ENCODE assay signal across 8 mouse cellular contexts in genomic region chrX:73639901-73640469, GRCm38 (mm10). TPM values are rescaled to one million over a fixed set of nuclear protein-coding genes. Genes with fewer than 3 reads are reported as not detected.
DNase-seq lines count a peak whose midpoint lies in the region; ATAC-seq and TF ChIP-seq lines count a peak whose summit lies in the region.

No protein-coding gene starts in this region.

- 4% methylated on average over 36 of the region's 41 CpGs for WGBS in thymus, adult 2 months

- intact Hi-C loops in gastrocnemius, adult 2 months (cut with DNase I) = no loop called here

- no peaks in the 10 kb centered on the region for H3K9me3 ChIP-seq in ES-E14 (ENCODE audit: control insufficient read depth, insufficient read depth, low read depth, low read length)

- peak overlapping the region; percentile 61 for H3K4me3 ChIP-seq in gastrocnemius, adult 2 months
- H3K4me3 ChIP-seq in ES-E14 (ENCODE audit: insufficient read depth in 1 of 2, low read depth in 1 of 2, low read length in 2 of 2, poor library complexity in 1 of 2, severe bottlenecking in 1 of 2) = peak overlapping the region; percentile 74
- no peak overlapping the region for H3K4me3 ChIP-seq in thymus, adult 2 months (ENCODE audit: control insufficient read depth, insufficient read depth, low read length)

- no peak for DNase-seq in gastrocnemius, adult 2 months
- DNase-seq in gastrocnemius, adult 8-10 months (ENCODE audit: low spot score in 2 of 2) = no peak
- DNase-seq in ES-E14 (ENCODE audit: low read depth, low spot score) = no peak
- DNase-seq in mesoderm, embryonic 11.5 days (ENCODE audit: low read depth, low spot score) = peak; percentile 16
- no peak for DNase-seq in thymus, adult 2 months
- no peak for DNase-seq in ovary, postnatal 14 days (ENCODE audit: low spot score)
- DNase-seq in left cerebral cortex, adult 11 months (ENCODE audit: low spot score) = no peak

- peak overlapping the region; percentile 85 for H3K9ac ChIP-seq in ES-E14 (ENCODE audit: insufficient read depth, low read depth, low read length, poor library complexity, severe bottlenecking)

- peaks cover 0 to 20% of the 10 kb centered on the region in 2 experiments; a peak in 2 of 4 replicates for H3K4me1 ChIP-seq in ES-E14 (ENCODE audit: control insufficient read depth in 2 of 2, insufficient read depth in 2 of 2, low read length in 2 of 2, poor library complexity in 1 of 2)
- H3K4me1 ChIP-seq in thymus, adult 2 months (replicated peaks; ENCODE audit: control insufficient read depth, insufficient read depth, low read length) = peaks cover 9% of the 10 kb centered on the region

- no peak for TF ChIP-seq POLR2A in thymus, adult 2 months (IDR thresholded peaks at IDR 0.05; ENCODE audit: control insufficient read depth, extremely low read depth, insufficient read depth, low read length, poor library complexity)

- peaks cover 5% of the 10 kb centered on the region; the same call in 1 of the 2 replicates for H3K27me3 ChIP-seq in thymus, adult 2 months (ENCODE audit: control insufficient read depth, insufficient read depth, low read length)

- in situ Hi-C loops in ES-E14 (cut with MboI; ENCODE audit: low sequenced_read_pairs in 2 of 2, unreplicated experiment in 2 of 2) = no loop called here

- no peak overlapping the region for H3K27ac ChIP-seq in gastrocnemius, adult 2 months
- no peak overlapping the region for H3K27ac ChIP-seq in ES-E14 (ENCODE audit: insufficient read depth, low read depth, low read length, poor library complexity, severe bottlenecking)
- H3K27ac ChIP-seq in thymus, adult 2 months (ENCODE audit: control insufficient read depth, insufficient read depth, low read length) = no peak overlapping the region

- H3K36me3 ChIP-seq in ES-E14 (ENCODE audit: control insufficient read depth, insufficient read depth, low read length, poor library complexity, severe bottlenecking) = peaks cover 20% of the 10 kb centered on the region
- H3K36me3 ChIP-seq in thymus, adult 2 months (ENCODE audit: control insufficient read depth, insufficient read depth, low read length) = no peaks in the 10 kb centered on the region

- ATAC-seq in hematopoietic stem cell, adult 5-6 weeks (replicated peaks in 1 of 2; ENCODE audit: insufficient read depth in 1 of 2, low FRiP score in 2 of 2, low TSS enrichment in 1 of 2, low read depth in 1 of 2, poor library complexity in 2 of 2, severe bottlenecking in 2 of 2) = peak; percentile 24 to 54; a peak in 3 of 4 replicates

- no peak for TF ChIP-seq CTCF in gastrocnemius, adult 2 months (IDR thresholded peaks at IDR 0.05)
- TF ChIP-seq CTCF in thymus, adult 2 months (IDR thresholded peaks at IDR 0.05; ENCODE audit: borderline replicate concordance, control insufficient read depth, extremely low read depth, insufficient read depth, low read length, poor library complexity) = no peak

TF ChIP-seq in ES-E14, 5 proteins besides CTCF, POLR2A, EP300 and RAD21:
- no peak for TF ChIP-seq CHD2 (IDR thresholded peaks at IDR 0.05; ENCODE audit: low read depth, low read length)

RNA-seq across cellular contexts. Expression of gene Dusp9, which starts 0.8 kb away (rescaled TPM):
- not detected for total RNA-seq in gastrocnemius, adult 2 months (2021)
- not detected for total RNA-seq in gastrocnemius, adult 8-10 months (2022)
- 124 and 197 TPM in 2 replicates for total RNA-seq in ES-E14 (2012; rRNA removed)
- total RNA-seq in hematopoietic stem cell, adult 5-6 weeks (2017) = 0.35 and 1.5 TPM in 2 replicates
- polyA plus RNA-seq in thymus, adult 2 months (2012; rRNA removed) = 1.1 and 1.2 TPM in 2 replicates

RNA-seq across cellular contexts. Expression of gene Pnck, which starts 19.9 kb away (rescaled TPM):
- 10 to 100 TPM in 1 of 2 experiments, 1 to 10 TPM in 1; 8.1 to 10.6 TPM for total RNA-seq in gastrocnemius, adult 2 months (2021)
- total RNA-seq in gastrocnemius, adult 8-10 months (2022) = 10 to 100 TPM in 2 of 4 experiments, 1 to 10 TPM in 2; 7.8 to 10.8 (median 10.2) TPM
- total RNA-seq in ES-E14 (2012; rRNA removed) = 2.0 and 4.9 TPM in 2 replicates
- 5.1 and 6.1 TPM in 2 replicates for total RNA-seq in hematopoietic stem cell, adult 5-6 weeks (2017)
- 6.4 and 6.9 TPM in 2 replicates for polyA plus RNA-seq in thymus, adult 2 months (2012; rRNA removed)

RNA-seq across cellular contexts. Expression of gene Slc6a8, which starts 33.0 kb away (rescaled TPM):
- 100 to 1,000 TPM; 125 to 154 TPM for total RNA-seq in gastrocnemius, adult 2 months (2021)
- total RNA-seq in gastrocnemius, adult 8-10 months (2022) = 100 to 1,000 TPM in 3 of 4 experiments, 10 to 100 TPM in 1; 95.0 to 131 (median 122) TPM
- 83.4 and 133 TPM in 2 replicates for total RNA-seq in ES-E14 (2012; rRNA removed)
- 0.94 TPM in 1 of 2 replicates, not detected in the other for total RNA-seq in hematopoietic stem cell, adult 5-6 weeks (2017)
- 38.1 and 44.5 TPM in 2 replicates for polyA plus RNA-seq in thymus, adult 2 months (2012; rRNA removed)

Comparison
In these comparisons a context has a peak if more than half of its experiments do, and no peak if none do; other contexts are left out.
1. RNA of gene Dusp9, which starts 0.8 kb away (total RNA-seq): 124 to 197 TPM in ES-E14; 0.35 to 1.5 TPM in hematopoietic stem cell, adult 5-6 weeks, not detected in gastrocnemius, adult 8-10 months and not detected in gastrocnemius, adult 2 months; every median in the first group is over 10 times any median in the second.
2. RNA of gene Slc6a8, which starts 33.0 kb away (total RNA-seq): 125 to 154 TPM in gastrocnemius, adult 2 months, 95.0 to 131 TPM in gastrocnemius, adult 8-10 months and 83.4 to 133 TPM in ES-E14; 0.94 TPM in hematopoietic stem cell, adult 5-6 weeks; every median in the first group is over 10 times any median in the second.